Mouse (Mus musculus) mouse embryonic stem cell (cell line): ENCODE measurements at regions not wholly inside any gene's neighbourhood (a gene's known extent, or its start where the extent isn't known, plus 50 kb on each side); places are given as distances from the start of the nearest gene placed in this dataset.

ENCODE experiments used
- in situ Hi-C, 2 experiments: fragments of 300-500 bp; cut with MboI; formaldehyde crosslinking; loops; 1 replicate in 1 of 2; 3 replicates in 1 of 2; pipeline ENCODE4 v1.14.3; 2019 to 2020; ENCODE audit warnings: low sequenced_read_pairs in 2 of 2, low pct_unique_long_range_greater_than_20kb in 1 of 2, mixed read lengths in 1 of 2; ENCODE audit not compliant: unreplicated experiment in 1 of 2

- in situ Hi-C loops = loop anchor here in 1 of 2 experiments (5.0 kb wide), 1 partner anchor 54 kb away; no protein-coding TSS in a partner anchor
Observed at GRCm38 (mm10) chr9:98791709-98792108, 50.6 kb upstream of the Prr23a1 start.

GRCm38 (mm10) chr9:98773651-98774185 is 68.6 kb upstream of the Prr23a1 start:
- in situ Hi-C loops = no loop called here

GRCm38 (mm10) chr9:98773212-98773611 is 69.1 kb upstream of the Prr23a1 start:
- in situ Hi-C loops = no loop called here

- in situ Hi-C loops = no loop called here
Observed at GRCm38 (mm10) chr9:98754764-98755163, 87.5 kb upstream of the Prr23a1 start.

GRCm38 (mm10) chr9:98753356-98753953 is 88.8 kb upstream of the Prr23a1 start:
- in situ Hi-C loops = no loop called here

GRCm38 (mm10) chr9:98743785-98744184 is 98.5 kb upstream of the Prr23a1 start:
- in situ Hi-C loops = no loop called here

GRCm38 (mm10) chr9:98727276-98727860 is 114.9 kb upstream of the Prr23a1 start:
- in situ Hi-C loops = no loop called here

GRCm38 (mm10) chr9:98726638-98727037 is 115.7 kb upstream of the Prr23a1 start:
- in situ Hi-C loops = no loop called here

- in situ Hi-C loops = no loop called here
Observed at GRCm38 (mm10) chr9:98722885-98723284, 119.4 kb upstream of the Prr23a1 start.

GRCm38 (mm10) chr9:98721381-98721780 is 119.9 kb upstream of the Mrps22 start:
- in situ Hi-C loops = no loop called here

- in situ Hi-C loops = no loop called here
Observed at GRCm38 (mm10) chr9:98717701-98718270, 116.3 kb upstream of the Mrps22 start.

- in situ Hi-C loops = no loop called here
Observed at GRCm38 (mm10) chr9:98714661-98715060, 113.2 kb upstream of the Mrps22 start.

- in situ Hi-C loops = no loop called here
Observed at GRCm38 (mm10) chr9:98712826-98713225, 111.4 kb upstream of the Mrps22 start.

GRCm38 (mm10) chr9:98712023-98712563 is 110.6 kb upstream of the Mrps22 start:
- in situ Hi-C loops = no loop called here

- in situ Hi-C loops = no loop called here
Observed at GRCm38 (mm10) chr9:98710155-98710710, 108.8 kb upstream of the Mrps22 start.

- in situ Hi-C loops = no loop called here
Observed at GRCm38 (mm10) chr9:98708001-98708680, 106.7 kb upstream of the Mrps22 start.

- in situ Hi-C loops = no loop called here
Observed at GRCm38 (mm10) chr9:98707491-98707890, 106.0 kb upstream of the Mrps22 start.

- in situ Hi-C loops = no loop called here
Observed at GRCm38 (mm10) chr9:98704131-98704530, 102.7 kb upstream of the Mrps22 start.

GRCm38 (mm10) chr9:98703331-98703730 is 101.9 kb upstream of the Mrps22 start:
- in situ Hi-C loops = no loop called here
